Mouse (Mus musculus) kidney, adult 2 months (tissue): ENCODE measurements at regions not wholly inside any gene's neighbourhood (a gene's known extent, or its start where the extent isn't known, plus 50 kb on each side); places are given as distances from the start of the nearest gene placed in this dataset.

Source experiments
- CTCF ChIP-seq: fragments of 200-500 bp; conservative IDR thresholded peaks from 2 replicates; pipeline ENCODE4 v1.5.1; 2011; ENCODE audit warnings: low read depth, mild to moderate bottlenecking, control low read depth, low read length, moderate library complexity, mixed read lengths; ENCODE audit not compliant: insufficient read depth, insufficient read length
- POLR2A ChIP-seq: fragments of 200-500 bp; IDR thresholded peaks from one replicate; pipeline ENCODE4 v1.6.1; 2011; ENCODE audit warnings: low read depth, low read length, control low read depth

DNA sequence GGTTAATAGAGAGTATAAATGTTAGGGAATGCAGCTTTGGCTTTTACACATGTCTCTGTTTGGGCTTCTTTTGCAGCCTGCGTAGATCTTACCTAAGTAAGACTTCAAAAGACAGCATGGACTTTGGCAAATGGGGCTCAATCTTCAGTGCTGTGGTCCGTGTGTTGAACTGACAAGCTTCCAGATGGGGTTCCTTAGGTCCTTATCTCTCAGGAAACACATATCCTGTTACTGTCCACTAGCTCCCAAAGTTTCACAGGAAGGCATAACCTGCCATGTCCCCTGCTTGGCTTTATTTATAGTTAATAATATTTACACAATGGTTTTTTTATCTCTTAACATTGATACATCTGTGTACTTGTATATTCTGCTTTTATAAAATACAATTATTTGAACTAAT is 365.3 kb downstream of the Hdgfl1 start:
- no peak for TF ChIP-seq CTCF
- TF ChIP-seq POLR2A = no peak
